Mouse (Mus musculus): ENCODE results near the gene Msantd1. TPM values are rescaled to one million over a fixed set of nuclear protein-coding genes. Genes with fewer than 3 reads are reported as not detected.

Gene Msantd1
- total and polyA plus RNA-seq, 2 experiments from 2014 or later: 0.26 TPM; not detected in 1

DNA sequence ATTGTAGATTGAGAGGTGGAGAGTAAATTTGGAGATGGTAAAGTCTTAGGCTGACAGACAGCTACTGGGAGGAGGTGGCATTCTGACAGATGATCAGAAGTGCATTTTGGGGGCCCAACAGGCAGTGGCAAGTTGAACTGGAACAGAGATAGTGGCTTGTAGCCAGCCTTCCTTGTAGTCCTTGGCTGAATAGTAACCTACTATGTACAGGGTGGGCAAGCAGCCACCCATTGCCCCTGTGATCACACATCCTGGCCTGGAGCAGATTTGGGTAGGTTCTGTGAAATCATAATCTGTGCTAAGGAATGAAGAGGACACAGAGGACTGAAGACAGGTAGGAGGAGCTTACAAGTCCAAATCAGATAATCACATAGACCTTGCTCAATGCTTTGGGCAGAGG, 3.4 kb upstream of the Msantd1 start:
- H3K4me3 ChIP-seq (ENCODE audit: low read depth, low read length): no peak overlapping the region
- no peak overlapping the region for H3K9ac ChIP-seq (replicated peaks; ENCODE audit: low read depth, low read length)
- no peak overlapping the region for H3K27ac ChIP-seq (ENCODE audit: low read depth)
- no peak for TF ChIP-seq CTCF (IDR thresholded peaks at IDR 0.05; ENCODE audit: low read depth)
- no peak for TF ChIP-seq EP300 (IDR thresholded peaks at IDR 0.05; ENCODE audit: low read depth)
- ATAC-seq (ENCODE audit: insufficient read depth, low read depth) (no peak), DNase-seq (ENCODE audit: low spot score) (no peak)
- H3K4me2 ChIP-seq (ENCODE audit: low read depth, low read length): no peak overlapping the region
- 0 out of 2 replicates have a peak, but pooled peaks cover 6% of the 10 kb centered on the region for H3K4me1 ChIP-seq (ENCODE audit: control insufficient read depth, insufficient read depth)
- H3K9me3 ChIP-seq (replicated peaks; ENCODE audit: control insufficient read depth, low read length): no peaks in the 10 kb centered on the region
- H3K36me3 ChIP-seq (replicated peaks; ENCODE audit: control insufficient read depth, insufficient read depth, low read length): peaks cover 63% of the 10 kb centered on the region
- H3K27me3 ChIP-seq (ENCODE audit: control insufficient read depth, insufficient read depth, low read length): no peaks in the 10 kb centered on the region

DNA sequence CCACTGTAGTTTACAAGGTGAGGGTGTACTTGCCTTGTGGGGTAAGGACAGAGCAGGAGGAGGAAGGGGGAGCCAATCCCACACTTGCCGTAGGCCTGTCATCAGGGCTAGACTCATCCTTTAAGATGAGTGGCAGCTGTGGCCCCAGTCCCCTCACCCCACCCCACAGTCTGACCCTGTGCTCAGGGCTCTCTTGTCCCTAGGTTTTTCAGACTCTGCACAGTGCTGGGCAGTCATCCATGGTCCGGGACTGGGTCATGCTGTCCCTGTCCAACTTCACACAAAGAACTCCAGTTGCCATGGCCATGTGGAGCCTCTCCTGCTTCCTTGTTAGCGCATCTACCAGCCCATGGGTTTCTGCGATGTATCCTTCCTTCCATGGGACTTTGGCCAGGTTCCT, 582 bp upstream of the Msantd1 start:
- no peak overlapping the region for H3K27ac ChIP-seq (ENCODE audit: low read depth)
- H3K4me1 ChIP-seq (ENCODE audit: control insufficient read depth, insufficient read depth): 0 out of 2 replicates have a peak, but pooled peaks cover 6% of the 10 kb centered on the region
- peaks cover 61% of the 10 kb centered on the region for H3K36me3 ChIP-seq (replicated peaks; ENCODE audit: control insufficient read depth, insufficient read depth, low read length)

DNA sequence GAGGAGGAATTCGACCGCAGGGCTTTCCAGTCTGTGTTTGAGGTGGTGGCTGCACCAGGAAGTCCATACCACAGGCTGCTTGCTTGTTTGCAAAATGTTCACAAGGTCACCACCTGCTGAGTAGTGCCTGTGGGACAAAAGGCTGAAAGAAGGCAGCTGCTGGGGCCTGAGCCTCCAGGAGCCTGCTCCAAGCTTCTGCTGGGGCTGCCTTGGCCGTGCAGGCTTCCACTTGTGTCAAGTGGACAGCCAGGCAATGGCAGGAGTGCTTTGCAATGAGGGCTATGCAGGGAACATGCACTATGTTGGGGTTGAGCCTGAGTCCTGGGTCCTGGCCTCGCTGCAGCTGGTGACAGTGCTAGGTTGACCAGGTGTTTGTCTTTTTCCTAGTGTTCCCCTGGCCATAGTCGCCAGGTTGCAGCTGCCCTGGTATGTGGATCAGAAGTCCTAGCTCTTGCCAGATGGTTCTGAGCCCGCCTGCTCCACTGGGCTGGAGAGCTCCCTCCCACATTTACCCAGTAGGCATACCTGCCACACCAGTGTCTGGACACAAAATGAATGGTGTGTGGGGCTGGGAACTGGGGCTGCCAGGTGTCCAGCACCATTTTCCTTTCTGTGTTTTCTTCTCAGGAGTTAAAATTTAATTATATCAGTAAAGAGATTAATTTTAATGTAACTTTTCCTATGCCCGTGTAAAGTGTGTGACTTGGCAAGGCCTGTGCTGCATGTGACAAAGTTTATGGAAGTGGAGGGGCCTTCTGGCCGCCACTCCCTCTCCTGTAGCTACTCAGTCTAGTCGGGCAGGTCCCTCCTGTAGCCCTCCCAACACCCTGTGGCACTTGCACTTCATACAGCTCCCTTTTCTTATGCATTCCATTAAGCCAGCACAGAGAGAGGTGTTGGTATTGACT, 1.2 kb downstream of the Msantd1 start:
- Histone ChIP-seq H3K9me3 (replicated peaks; ENCODE audit: control insufficient read depth, low read length) (no peaks in the 10 kb centered on the region), H3K4me3 (ENCODE audit: low read depth, low read length) (no peak overlapping the region), H3K4me1 (ENCODE audit: control insufficient read depth, insufficient read depth) (0 out of 2 replicates have a peak, but pooled peaks cover 6% of the 10 kb centered on the region), H3K9ac (replicated peaks; ENCODE audit: low read depth, low read length) (no peak overlapping the region), H3K36me3 (replicated peaks; ENCODE audit: control insufficient read depth, insufficient read depth, low read length) (peaks cover 58% of the 10 kb centered on the region), H3K4me2 (ENCODE audit: low read depth, low read length) (no peak overlapping the region), H3K27me3 (ENCODE audit: control insufficient read depth, insufficient read depth, low read length) (no peaks in the 10 kb centered on the region), H3K27ac (ENCODE audit: low read depth) (no peak overlapping the region)
- 61% methylated on average over 9 of the region's 9 CpGs for WGBS
- ATAC-seq (ENCODE audit: insufficient read depth, low read depth) (no peak), DNase-seq (ENCODE audit: low spot score) (no peak)
- TF ChIP-seq CTCF (IDR thresholded peaks at IDR 0.05; ENCODE audit: low read depth): no peak
- TF ChIP-seq EP300 (IDR thresholded peaks at IDR 0.05; ENCODE audit: low read depth): no peak

More for the DNA sequence above, 582 bp upstream of the Msantd1 start:
- ATAC-seq (ENCODE audit: insufficient read depth, low read depth) (no peak), DNase-seq (ENCODE audit: low spot score) (no peak)
- no peaks in the 10 kb centered on the region for H3K9me3 ChIP-seq (replicated peaks; ENCODE audit: control insufficient read depth, low read length)
- WGBS: 89% methylated on average over 4 of the region's 4 CpGs
- no peak overlapping the region for H3K9ac ChIP-seq (replicated peaks; ENCODE audit: low read depth, low read length)
- no peak overlapping the region for H3K4me3 ChIP-seq (ENCODE audit: low read depth, low read length)
- H3K4me2 ChIP-seq (ENCODE audit: low read depth, low read length): no peak overlapping the region
- H3K27me3 ChIP-seq (ENCODE audit: control insufficient read depth, insufficient read depth, low read length): no peaks in the 10 kb centered on the region
- no peak for TF ChIP-seq EP300 (IDR thresholded peaks at IDR 0.05; ENCODE audit: low read depth)
- TF ChIP-seq CTCF (IDR thresholded peaks at IDR 0.05; ENCODE audit: low read depth): no peak

DNA sequence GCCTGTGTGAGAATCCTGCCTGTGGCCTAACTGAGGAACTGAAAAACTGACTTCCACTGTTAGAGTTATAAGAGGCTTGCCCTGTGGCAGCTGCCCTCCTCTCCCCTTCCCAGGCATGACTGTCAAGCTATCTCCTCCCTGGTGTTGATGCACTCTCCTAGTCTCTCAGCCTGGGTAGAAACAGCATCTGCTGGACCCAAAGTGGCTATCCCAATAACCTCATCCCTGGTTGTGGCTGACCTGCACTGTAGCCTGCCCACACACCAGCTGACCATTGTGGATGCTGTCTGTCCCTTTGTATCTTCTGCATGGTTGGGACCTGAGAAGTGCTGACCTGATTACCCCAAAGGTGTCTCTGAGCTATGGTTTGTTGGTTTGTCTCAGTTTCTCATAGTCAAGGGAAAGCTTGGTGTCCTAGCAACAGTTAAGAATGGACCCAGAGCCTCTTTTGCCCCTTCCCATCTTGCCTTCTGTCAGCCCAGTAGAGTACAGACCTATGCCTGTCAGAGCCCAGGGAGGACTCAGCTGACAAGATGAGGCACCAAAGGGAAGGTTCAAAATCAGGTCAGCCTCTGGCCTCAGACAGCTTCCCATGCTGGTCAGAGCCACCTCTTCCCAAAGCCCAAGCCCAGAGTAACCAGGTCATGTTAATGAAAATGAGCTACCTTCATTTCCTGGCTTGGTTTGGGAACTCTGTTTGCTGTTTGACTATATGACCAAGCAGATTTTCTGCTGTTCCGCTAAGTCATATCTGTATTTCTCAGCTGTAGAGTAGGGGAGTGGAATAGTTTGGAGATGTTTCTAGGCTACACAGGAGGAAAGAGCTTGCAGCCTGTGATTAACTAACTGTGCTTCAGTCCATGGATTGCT, 2.1 kb downstream of the Msantd1 start:
- no peak overlapping the region for H3K4me2 ChIP-seq (ENCODE audit: low read depth, low read length)
- WGBS: 92% methylated on average over 1 of the region's 1 CpGs
- H3K4me1 ChIP-seq (ENCODE audit: control insufficient read depth, insufficient read depth): 0 out of 2 replicates have a peak, but pooled peaks cover 6% of the 10 kb centered on the region
- DNase-seq (ENCODE audit: low spot score) (no peak), ATAC-seq (ENCODE audit: insufficient read depth, low read depth) (no peak)
- no peak for TF ChIP-seq EP300 (IDR thresholded peaks at IDR 0.05; ENCODE audit: low read depth)
- no peak for TF ChIP-seq CTCF (IDR thresholded peaks at IDR 0.05; ENCODE audit: low read depth)
- H3K36me3 ChIP-seq (replicated peaks; ENCODE audit: control insufficient read depth, insufficient read depth, low read length): peaks cover 52% of the 10 kb centered on the region
- no peaks in the 10 kb centered on the region for H3K9me3 ChIP-seq (replicated peaks; ENCODE audit: control insufficient read depth, low read length)
- no peak overlapping the region for H3K4me3 ChIP-seq (ENCODE audit: low read depth, low read length)
- no peak overlapping the region for H3K27ac ChIP-seq (ENCODE audit: low read depth)
- H3K27me3 ChIP-seq (ENCODE audit: control insufficient read depth, insufficient read depth, low read length): no peaks in the 10 kb centered on the region
- no peak overlapping the region for H3K9ac ChIP-seq (replicated peaks; ENCODE audit: low read depth, low read length)

DNA sequence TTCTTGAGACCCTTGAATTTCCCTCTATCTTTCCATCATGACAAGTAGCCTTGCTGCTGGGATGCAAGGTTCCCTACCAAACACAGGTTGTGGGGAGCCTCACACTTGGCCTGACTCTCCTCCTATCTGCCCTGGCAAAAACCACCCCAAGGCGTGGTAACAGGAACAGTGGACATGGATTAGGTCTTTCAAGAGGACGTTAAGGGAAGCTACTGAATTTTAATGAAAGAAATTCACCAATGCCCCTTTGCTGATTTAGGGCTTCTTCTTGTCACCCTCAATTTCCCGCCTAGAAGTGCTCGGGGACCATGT, 2.6 kb downstream of the Msantd1 start:
- Histone ChIP-seq H3K4me2 (ENCODE audit: low read depth, low read length) (no peak overlapping the region), H3K9ac (replicated peaks; ENCODE audit: low read depth, low read length) (no peak overlapping the region), H3K4me1 (ENCODE audit: control insufficient read depth, insufficient read depth) (0 out of 2 replicates have a peak, but pooled peaks cover 6% of the 10 kb centered on the region), H3K4me3 (ENCODE audit: low read depth, low read length) (no peak overlapping the region), H3K27ac (ENCODE audit: low read depth) (no peak overlapping the region), H3K27me3 (ENCODE audit: control insufficient read depth, insufficient read depth, low read length) (no peaks in the 10 kb centered on the region), H3K36me3 (replicated peaks; ENCODE audit: control insufficient read depth, insufficient read depth, low read length) (peaks cover 48% of the 10 kb centered on the region), H3K9me3 (replicated peaks; ENCODE audit: control insufficient read depth, low read length) (no peaks in the 10 kb centered on the region)
- DNase-seq (ENCODE audit: low spot score) (no peak), ATAC-seq (ENCODE audit: insufficient read depth, low read depth) (no peak)
- 91% methylated on average over 4 of the region's 4 CpGs for WGBS
- TF ChIP-seq EP300 (IDR thresholded peaks at IDR 0.05; ENCODE audit: low read depth) (no peak), CTCF (IDR thresholded peaks at IDR 0.05; ENCODE audit: low read depth) (no peak)

All from heart, postnatal 0 days (tissue).